ENCODE assay signal across 31 mouse cellular contexts in the genomic region with DNA sequence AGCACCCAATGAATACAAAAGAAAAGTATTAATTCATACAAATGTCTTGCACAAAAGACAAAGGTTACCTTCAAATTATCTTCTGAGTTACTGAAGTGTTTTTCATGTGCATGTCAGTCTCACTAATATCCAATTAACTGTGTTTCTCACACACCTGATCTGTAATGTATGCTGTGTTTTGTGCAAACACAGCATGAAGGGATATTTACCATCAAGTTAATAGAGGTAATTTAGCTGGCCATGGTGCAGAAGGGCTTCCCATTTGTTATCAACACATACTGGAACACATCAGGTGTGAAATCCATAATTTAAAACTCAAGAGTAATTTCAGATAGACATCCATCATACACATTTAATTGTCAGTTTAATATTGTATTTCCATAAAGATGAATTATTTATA.
DNase-seq lines count a peak whose midpoint lies in the region; ATAC-seq and TF ChIP-seq lines count a peak whose summit lies in the region.
"Had no signal": no experiment of that assay in that cellular context is flagged by ENCODE, and none has a peak within 500 bp of the region (broad histone marks: within the 10 kb centered on the region; RNA-seq: fewer than 3 reads in every experiment).

No protein-coding gene starts in this region.

- no peak overlapping the region for H3K4me3 ChIP-seq in forebrain, embryonic 12.5 days (replicated peaks)
- no peak overlapping the region for H3K4me3 ChIP-seq in forebrain, embryonic 16.5 days (replicated peaks; ENCODE audit: low read length)
- no peak overlapping the region for H3K4me3 ChIP-seq in hindbrain, embryonic 12.5 days
- no peak overlapping the region for H3K4me3 ChIP-seq in hindbrain, embryonic 10.5 days
- H3K4me3 ChIP-seq in neural tube, embryonic 14.5 days (ENCODE audit: low read depth, low read length), result no peak overlapping the region
- H3K4me3 ChIP-seq in left cerebral cortex, adult 2 months, result no peak overlapping the region
- H3K4me3 ChIP-seq: embryonic facial prominence, embryonic 10.5 days; embryonic facial prominence, embryonic 13.5 days; erythroblast, embryonic 14.5 days; heart, embryonic 12.5 days; heart, embryonic 15.5 days; hindbrain, embryonic 15.5 days had no signal

- intact Hi-C loops in left cerebral cortex, adult 2 months (cut with DNase I), result no loop called here

- H3K36me3 ChIP-seq in forebrain, embryonic 12.5 days (replicated peaks), result no peaks in the 10 kb centered on the region
- no peaks in the 10 kb centered on the region for H3K36me3 ChIP-seq in forebrain, embryonic 16.5 days (ENCODE audit: control insufficient read depth, insufficient read depth)
- no peaks in the 10 kb centered on the region for H3K36me3 ChIP-seq in hindbrain, embryonic 12.5 days
- no peaks in the 10 kb centered on the region for H3K36me3 ChIP-seq in hindbrain, embryonic 10.5 days
- H3K36me3 ChIP-seq in neural tube, embryonic 14.5 days (ENCODE audit: control insufficient read depth, insufficient read depth, low read length), result no peaks in the 10 kb centered on the region
- H3K36me3 ChIP-seq: embryonic facial prominence, embryonic 10.5 days; embryonic facial prominence, embryonic 13.5 days; G1E; heart, embryonic 12.5 days; heart, embryonic 15.5 days; hindbrain, embryonic 15.5 days had no signal

- no peak for TF ChIP-seq CTCF in left cerebral cortex, adult 2 months (IDR thresholded peaks at IDR 0.05)

- no peaks in the 10 kb centered on the region for H3K9me3 ChIP-seq in forebrain, embryonic 12.5 days
- H3K9me3 ChIP-seq in forebrain, embryonic 16.5 days (ENCODE audit: control insufficient read depth, low read length), result no peaks in the 10 kb centered on the region
- no peaks in the 10 kb centered on the region for H3K9me3 ChIP-seq in hindbrain, embryonic 12.5 days (replicated peaks)
- H3K9me3 ChIP-seq in hindbrain, embryonic 10.5 days, result no peaks in the 10 kb centered on the region
- no peaks in the 10 kb centered on the region for H3K9me3 ChIP-seq in neural tube, embryonic 14.5 days (ENCODE audit: control insufficient read depth, low read length)
- H3K9me3 ChIP-seq: embryonic facial prominence, embryonic 10.5 days; embryonic facial prominence, embryonic 13.5 days; G1E; heart, embryonic 12.5 days; heart, embryonic 15.5 days; hindbrain, embryonic 15.5 days had no signal

- no peak for DNase-seq in hindbrain, embryonic 10.5 days (ENCODE audit: low spot score)
- no peak for DNase-seq in neural tube, embryonic 10.5 days (ENCODE audit: extremely low spot score, low spot score)
- no peak for DNase-seq in left cerebral cortex, adult 2 months (ENCODE audit: extremely low spot score in 1 of 2, low spot score in 2 of 2)
- DNase-seq: adrenal gland, postnatal 10 days; adrenal gland, postnatal 36 days; B cell, adult 2 months; cerebellum, adult 11 months; cerebellum, adult 2 months; cerebellum, adult 9-11 months; cerebellum, postnatal 36 days; embryo, embryonic 11 days; gastrocnemius, postnatal 25 days; heart, adult 18-20 months; heart, postnatal 10 days; heart, postnatal 36 days; kidney, adult 18-20 months had no signal

- no peak overlapping the region for H3K4me2 ChIP-seq in forebrain, embryonic 12.5 days
- no peak overlapping the region for H3K4me2 ChIP-seq in forebrain, embryonic 16.5 days (ENCODE audit: low read length)
- H3K4me2 ChIP-seq in hindbrain, embryonic 12.5 days (replicated peaks), result no peak overlapping the region
- H3K4me2 ChIP-seq in neural tube, embryonic 14.5 days (ENCODE audit: low read depth, low read length), result no peak overlapping the region
- H3K4me2 ChIP-seq: embryonic facial prominence, embryonic 13.5 days; heart, embryonic 12.5 days; heart, embryonic 15.5 days; hindbrain, embryonic 15.5 days had no signal

- H3K4me1 ChIP-seq in forebrain, embryonic 12.5 days, result no peaks in the 10 kb centered on the region
- H3K4me1 ChIP-seq in forebrain, embryonic 16.5 days (replicated peaks; ENCODE audit: control insufficient read depth, insufficient read depth, low read length), result no peaks in the 10 kb centered on the region
- H3K4me1 ChIP-seq in hindbrain, embryonic 12.5 days, result no peaks in the 10 kb centered on the region
- H3K4me1 ChIP-seq in hindbrain, embryonic 10.5 days (replicated peaks), result no peaks in the 10 kb centered on the region
- no peaks in the 10 kb centered on the region for H3K4me1 ChIP-seq in neural tube, embryonic 14.5 days (ENCODE audit: control insufficient read depth, insufficient read depth, low read length)
- H3K4me1 ChIP-seq: embryonic facial prominence, embryonic 13.5 days; heart, embryonic 12.5 days; heart, embryonic 15.5 days; hindbrain, embryonic 15.5 days had no signal

- H3K9ac ChIP-seq in forebrain, embryonic 12.5 days, result no peak overlapping the region
- no peak overlapping the region for H3K9ac ChIP-seq in forebrain, embryonic 16.5 days (replicated peaks; ENCODE audit: low read depth, low read length)
- H3K9ac ChIP-seq in hindbrain, embryonic 12.5 days, result no peak overlapping the region
- no peak overlapping the region for H3K9ac ChIP-seq in neural tube, embryonic 14.5 days (replicated peaks; ENCODE audit: low read depth, low read length)
- H3K9ac ChIP-seq: embryonic facial prominence, embryonic 13.5 days; heart, embryonic 12.5 days; heart, embryonic 15.5 days; hindbrain, embryonic 15.5 days had no signal

- no peaks in the 10 kb centered on the region for H3K27me3 ChIP-seq in forebrain, embryonic 12.5 days
- no peaks in the 10 kb centered on the region for H3K27me3 ChIP-seq in forebrain, embryonic 16.5 days (replicated peaks; ENCODE audit: control insufficient read depth, insufficient read depth, low read length)
- no peaks in the 10 kb centered on the region for H3K27me3 ChIP-seq in hindbrain, embryonic 12.5 days
- no peaks in the 10 kb centered on the region for H3K27me3 ChIP-seq in hindbrain, embryonic 10.5 days (ENCODE audit: insufficient read depth, poor library complexity, severe bottlenecking)
- no peaks in the 10 kb centered on the region for H3K27me3 ChIP-seq in neural tube, embryonic 14.5 days (ENCODE audit: control insufficient read depth, insufficient read depth, low read length)
- H3K27me3 ChIP-seq: CH12.LX; embryonic facial prominence, embryonic 13.5 days; heart, embryonic 12.5 days; heart, embryonic 15.5 days; hindbrain, embryonic 15.5 days had no signal

- H3K27ac ChIP-seq in forebrain, embryonic 12.5 days, result no peak overlapping the region
- H3K27ac ChIP-seq in forebrain, embryonic 16.5 days (ENCODE audit: low read length), result no peak overlapping the region
- no peak overlapping the region for H3K27ac ChIP-seq in hindbrain, embryonic 12.5 days
- no peak overlapping the region for H3K27ac ChIP-seq in hindbrain, embryonic 10.5 days
- no peak overlapping the region for H3K27ac ChIP-seq in neural tube, embryonic 14.5 days (ENCODE audit: low read depth, low read length)
- no peak overlapping the region for H3K27ac ChIP-seq in left cerebral cortex, adult 2 months
- H3K27ac ChIP-seq: embryonic facial prominence, embryonic 10.5 days; embryonic facial prominence, embryonic 13.5 days; heart, embryonic 15.5 days; hindbrain, embryonic 15.5 days had no signal

- 0 out of 2 replicates have a peak, but pooled peaks have one; percentile 20 for ATAC-seq in forebrain, embryonic 12.5 days (ENCODE audit: low FRiP score)
- no peak for ATAC-seq in forebrain, embryonic 16.5 days
- peak; percentile 79 for ATAC-seq in hindbrain, embryonic 12.5 days (ENCODE audit: low FRiP score)
- ATAC-seq in neural tube, embryonic 14.5 days (ENCODE audit: low read depth), result peak; percentile 24; the same call in 1 of the 2 replicates
- ATAC-seq: inflammation-experienced regulatory T-cells, adult 6 months; intestine, embryonic 16.5 days; Patski had no signal
